Mouse (Mus musculus): ENCODE results near the gene Ddx58. TPM values are rescaled to one million over a fixed set of nuclear protein-coding genes. Genes with fewer than 3 reads are reported as not detected.

The Ddx58 gene
- polyA plus RNA-seq, 1 experiment = 1.4 TPM

GRCm38 (mm10) chr4:40193461-40193860 lies 46.2 kb downstream of the Ddx58 start:
- H3ac ChIP-seq (ENCODE audit: control insufficient read depth, insufficient read length, low read depth) = no peak overlapping the region
- H3K36me3 ChIP-seq (ENCODE audit: control insufficient read depth, insufficient read depth) = peaks cover 40% of the 10 kb centered on the region
- no peaks in the 10 kb centered on the region for H3K79me2 ChIP-seq (ENCODE audit: control insufficient read depth, insufficient read depth)
- no peak for TF ChIP-seq FOSL1 (IDR thresholded peaks at IDR 0.05; ENCODE audit: insufficient read depth, low read length, poor library complexity, severe bottlenecking)
- TF ChIP-seq CEBPB (IDR thresholded peaks at IDR 0.05; ENCODE audit: low read depth) = no peak
- no peak for TF ChIP-seq CTCF (IDR thresholded peaks at IDR 0.05; ENCODE audit: control insufficient read depth, insufficient read depth, insufficient read length)
- TF ChIP-seq MYOG (IDR thresholded peaks at IDR 0.05; ENCODE audit: control insufficient read depth, extremely low read depth, insufficient read length) = no peak
- no peak for TF ChIP-seq USF1 (IDR thresholded peaks at IDR 0.05; ENCODE audit: low read depth)
- TF ChIP-seq MAX (IDR thresholded peaks at IDR 0.05) = no peak
- no peak for TF ChIP-seq MYOD1 (IDR thresholded peaks at IDR 0.05; ENCODE audit: control insufficient read depth, insufficient read length, low read depth)
- no peak overlapping the region for H3K4me3 ChIP-seq (ENCODE audit: insufficient read depth, poor library complexity, severe bottlenecking)
- H3K79me3 ChIP-seq (ENCODE audit: low read depth) = no peaks in the 10 kb centered on the region
- H3K27me3 ChIP-seq (ENCODE audit: control insufficient read depth, insufficient read depth, insufficient read length) = no peaks in the 10 kb centered on the region

- Histone ChIP-seq H3K79me3 (ENCODE audit: low read depth) (no peaks in the 10 kb centered on the region), H3K27me3 (ENCODE audit: control insufficient read depth, insufficient read depth, insufficient read length) (no peaks in the 10 kb centered on the region), H3K79me2 (ENCODE audit: control insufficient read depth, insufficient read depth) (no peaks in the 10 kb centered on the region), H3K4me3 (ENCODE audit: insufficient read depth, poor library complexity, severe bottlenecking) (no peak overlapping the region), H3ac (ENCODE audit: control insufficient read depth, insufficient read length, low read depth) (no peak overlapping the region), H3K36me3 (ENCODE audit: control insufficient read depth, insufficient read depth) (peaks cover 52% of the 10 kb centered on the region)
- no peak for TF ChIP-seq USF1 (IDR thresholded peaks at IDR 0.05; ENCODE audit: low read depth)
- no peak for TF ChIP-seq MYOG (IDR thresholded peaks at IDR 0.05; ENCODE audit: control insufficient read depth, extremely low read depth, insufficient read length)
- no peak for TF ChIP-seq CEBPB (IDR thresholded peaks at IDR 0.05; ENCODE audit: low read depth)
- no peak for TF ChIP-seq CTCF (IDR thresholded peaks at IDR 0.05; ENCODE audit: control insufficient read depth, insufficient read depth, insufficient read length)
- TF ChIP-seq MYOD1 (IDR thresholded peaks at IDR 0.05; ENCODE audit: control insufficient read depth, insufficient read length, low read depth) = no peak
- no peak for TF ChIP-seq MAX (IDR thresholded peaks at IDR 0.05)
- no peak for TF ChIP-seq FOSL1 (IDR thresholded peaks at IDR 0.05; ENCODE audit: insufficient read depth, low read length, poor library complexity, severe bottlenecking)
Measured at GRCm38 (mm10) chr4:40192246-40192645, 47.4 kb downstream of the Ddx58 start.

GRCm38 (mm10) chr4:40187956-40188355 lies 51.7 kb downstream of the Ddx58 start:
- H3K36me3 ChIP-seq (ENCODE audit: control insufficient read depth, insufficient read depth) = peaks cover 63% of the 10 kb centered on the region
- TF ChIP-seq USF1 (IDR thresholded peaks at IDR 0.05; ENCODE audit: low read depth) (no peak), MAX (IDR thresholded peaks at IDR 0.05) (no peak), MYOG (IDR thresholded peaks at IDR 0.05; ENCODE audit: control insufficient read depth, extremely low read depth, insufficient read length) (no peak), CEBPB (IDR thresholded peaks at IDR 0.05; ENCODE audit: low read depth) (no peak), FOSL1 (IDR thresholded peaks at IDR 0.05; ENCODE audit: insufficient read depth, low read length, poor library complexity, severe bottlenecking) (no peak), CTCF (IDR thresholded peaks at IDR 0.05; ENCODE audit: control insufficient read depth, insufficient read depth, insufficient read length) (no peak), MYOD1 (IDR thresholded peaks at IDR 0.05; ENCODE audit: control insufficient read depth, insufficient read length, low read depth) (no peak)

GRCm38 (mm10) chr4:40184470-40184869 lies 55.2 kb downstream of the Ddx58 start:
- TF ChIP-seq MYOD1 (IDR thresholded peaks at IDR 0.05; ENCODE audit: control insufficient read depth, insufficient read length, low read depth) (no peak), MYOG (IDR thresholded peaks at IDR 0.05; ENCODE audit: control insufficient read depth, extremely low read depth, insufficient read length) (no peak), CTCF (IDR thresholded peaks at IDR 0.05; ENCODE audit: control insufficient read depth, insufficient read depth, insufficient read length) (no peak), USF1 (IDR thresholded peaks at IDR 0.05; ENCODE audit: low read depth) (no peak), CEBPB (IDR thresholded peaks at IDR 0.05; ENCODE audit: low read depth) (no peak), FOSL1 (IDR thresholded peaks at IDR 0.05; ENCODE audit: insufficient read depth, low read length, poor library complexity, severe bottlenecking) (no peak), MAX (IDR thresholded peaks at IDR 0.05) (no peak)

More at GRCm38 (mm10) chr4:40187956-40188355, 51.7 kb downstream of the Ddx58 start:
- no peaks in the 10 kb centered on the region for H3K27me3 ChIP-seq (ENCODE audit: control insufficient read depth, insufficient read depth, insufficient read length)
- H3K4me3 ChIP-seq (ENCODE audit: insufficient read depth, poor library complexity, severe bottlenecking) = no peak overlapping the region
- H3K79me3 ChIP-seq (ENCODE audit: low read depth) = no peaks in the 10 kb centered on the region
- H3ac ChIP-seq (ENCODE audit: control insufficient read depth, insufficient read length, low read depth) = no peak overlapping the region
- no peaks in the 10 kb centered on the region for H3K79me2 ChIP-seq (ENCODE audit: control insufficient read depth, insufficient read depth)

GRCm38 (mm10) chr4:40183781-40184180 lies 55.8 kb downstream of the Ddx58 start:
- TF ChIP-seq USF1 (IDR thresholded peaks at IDR 0.05; ENCODE audit: low read depth) = no peak
- TF ChIP-seq CEBPB (IDR thresholded peaks at IDR 0.05; ENCODE audit: low read depth) = no peak
- no peak for TF ChIP-seq MYOG (IDR thresholded peaks at IDR 0.05; ENCODE audit: control insufficient read depth, extremely low read depth, insufficient read length)
- no peak for TF ChIP-seq CTCF (IDR thresholded peaks at IDR 0.05; ENCODE audit: control insufficient read depth, insufficient read depth, insufficient read length)
- TF ChIP-seq FOSL1 (IDR thresholded peaks at IDR 0.05; ENCODE audit: insufficient read depth, low read length, poor library complexity, severe bottlenecking) = no peak
- TF ChIP-seq MYOD1 (IDR thresholded peaks at IDR 0.05; ENCODE audit: control insufficient read depth, insufficient read length, low read depth) = no peak
- TF ChIP-seq MAX (IDR thresholded peaks at IDR 0.05) = no peak
- Histone ChIP-seq H3K36me3 (ENCODE audit: control insufficient read depth, insufficient read depth) (peaks cover 72% of the 10 kb centered on the region), H3K4me3 (ENCODE audit: insufficient read depth, poor library complexity, severe bottlenecking) (no peak overlapping the region), H3K27me3 (ENCODE audit: control insufficient read depth, insufficient read depth, insufficient read length) (no peaks in the 10 kb centered on the region), H3ac (ENCODE audit: control insufficient read depth, insufficient read length, low read depth) (no peak overlapping the region), H3K79me3 (ENCODE audit: low read depth) (no peaks in the 10 kb centered on the region), H3K79me2 (ENCODE audit: control insufficient read depth, insufficient read depth) (no peaks in the 10 kb centered on the region)

More at GRCm38 (mm10) chr4:40184470-40184869, 55.2 kb downstream of the Ddx58 start:
- Histone ChIP-seq H3ac (ENCODE audit: control insufficient read depth, insufficient read length, low read depth) (no peak overlapping the region), H3K4me3 (ENCODE audit: insufficient read depth, poor library complexity, severe bottlenecking) (no peak overlapping the region), H3K27me3 (ENCODE audit: control insufficient read depth, insufficient read depth, insufficient read length) (no peaks in the 10 kb centered on the region), H3K36me3 (ENCODE audit: control insufficient read depth, insufficient read depth) (peaks cover 76% of the 10 kb centered on the region), H3K79me3 (ENCODE audit: low read depth) (no peaks in the 10 kb centered on the region), H3K79me2 (ENCODE audit: control insufficient read depth, insufficient read depth) (no peaks in the 10 kb centered on the region)
